Mouse (Mus musculus): ENCODE data around the gene Tcp1. TPM values are rescaled to one million over a fixed set of nuclear protein-coding genes. Genes with fewer than 3 reads are reported as not detected.
A peak's percentile ranks its signal among the peaks of the same experiment; 100 is the strongest.

Tcp1 gene
- polyA plus RNA-seq, 2 experiments, result 110 to 249 TPM

DNA sequence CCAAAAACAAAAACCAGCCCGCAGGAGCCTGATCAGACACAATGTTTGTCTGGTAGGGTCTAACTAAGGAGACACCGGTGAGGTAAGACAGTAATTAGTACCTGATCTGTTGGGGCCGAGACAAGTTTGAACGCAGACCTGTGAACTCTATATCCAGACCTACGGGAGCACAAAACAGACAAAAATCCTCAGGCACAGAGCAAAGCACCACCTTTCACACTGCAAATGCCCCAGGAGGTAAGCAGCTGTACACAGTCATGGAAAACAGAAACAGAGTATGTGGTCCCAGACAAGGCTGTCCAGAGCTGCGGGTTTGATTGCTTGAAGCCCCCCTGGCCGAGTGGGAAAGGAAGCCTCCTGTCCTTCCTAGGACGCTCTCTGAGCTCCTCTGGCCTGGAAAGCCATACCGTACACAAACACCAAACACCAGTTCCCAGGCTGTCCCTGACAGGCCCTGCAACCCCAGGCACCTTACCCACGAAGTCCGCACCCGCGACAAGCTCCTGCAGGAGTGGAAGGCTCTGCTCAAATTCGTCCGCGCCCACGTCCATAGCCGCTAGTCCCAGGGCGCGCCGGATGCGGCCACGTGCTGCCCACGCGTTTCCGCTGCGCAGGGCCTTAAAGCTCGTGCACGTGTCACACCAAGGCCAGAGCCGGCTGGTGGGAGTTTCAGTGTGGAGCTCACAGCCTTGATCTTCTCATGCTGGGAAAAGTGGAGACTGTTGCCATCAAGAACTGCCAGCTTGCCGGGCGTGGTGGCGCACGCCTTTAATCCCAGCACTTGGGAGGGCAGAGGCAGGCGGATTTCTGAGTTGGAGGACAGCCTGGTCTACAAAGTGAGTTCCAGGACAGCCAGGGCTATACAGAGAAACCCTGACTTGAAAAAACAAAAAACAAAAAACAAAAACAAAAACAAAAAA, 5.9 kb upstream of the Tcp1 start, which contains the start of gene Pnldc1:
Gene Pnldc1, minus strand, starts transcription at position 870 of the 920 bp plus-strand sequence.
- no peaks in the 10 kb centered on the region for H3K27me3 ChIP-seq (ENCODE audit: control insufficient read depth, insufficient read depth, low read length)
- peaks cover 0 to under 1% of the 10 kb centered on the region in 2 experiments; a peak in 1 of 4 replicates for H3K4me1 ChIP-seq (replicated peaks; ENCODE audit: control insufficient read depth in 2 of 2, insufficient read depth in 2 of 2, low read length in 1 of 2)
- TF ChIP-seq EP300 (IDR thresholded peaks at IDR 0.05; ENCODE audit: low read depth), result no peak
- no peak for TF ChIP-seq CTCF (IDR thresholded peaks at IDR 0.05; ENCODE audit: low read depth)
- H3K4me3 ChIP-seq (ENCODE audit: insufficient read depth in 1 of 2, low read depth in 2 of 2, low read length in 2 of 2), result no peak within 1 kb of the TSS
- no peak within 1 kb of the TSS for H3K27ac ChIP-seq
- H3K9me3 ChIP-seq (ENCODE audit: control insufficient read depth, low read length), result no peaks in the 10 kb centered on the region
- no peak for DNase-seq (ENCODE audit: low read depth in 3 of 3, low spot score in 3 of 3)
- ATAC-seq (ENCODE audit: insufficient read depth), result no peak
- no peak within 1 kb of the TSS for H3K4me2 ChIP-seq (ENCODE audit: low read depth)
- 77% methylated on average over 35 of the region's 35 CpGs for WGBS (ENCODE audit: insufficient replicate concordance)
- peaks cover 36% of the 10 kb centered on the region for H3K36me3 ChIP-seq (replicated peaks; ENCODE audit: control insufficient read depth, insufficient read depth, low read depth)
- H3K9ac ChIP-seq (replicated peaks), result no peak within 1 kb of the TSS

DNA sequence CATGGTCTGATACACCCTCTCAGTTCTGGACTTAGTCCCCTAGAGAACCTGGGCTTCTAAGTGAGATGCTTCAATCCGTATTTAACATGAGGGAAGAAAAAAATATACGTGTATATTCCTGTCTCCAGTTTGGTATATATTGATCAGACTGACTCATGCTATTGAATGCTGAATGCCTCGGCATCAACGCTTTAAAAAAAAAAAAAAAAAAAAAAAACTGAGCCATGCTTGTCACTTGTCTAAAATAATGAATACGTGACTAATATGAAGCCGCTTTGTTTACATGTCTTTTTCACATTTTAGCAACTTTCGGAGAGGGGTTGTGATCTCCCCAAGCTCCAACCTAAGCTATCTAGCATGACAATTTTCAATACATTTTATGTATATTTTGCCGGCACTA, 5.1 kb upstream of the Tcp1 start:
- Histone ChIP-seq H3K27me3 (ENCODE audit: control insufficient read depth, insufficient read depth, low read length) (no peaks in the 10 kb centered on the region), H3K9me3 (ENCODE audit: control insufficient read depth, low read length) (no peaks in the 10 kb centered on the region), H3K9ac (replicated peaks) (no peak overlapping the region), H3K36me3 (replicated peaks; ENCODE audit: control insufficient read depth, insufficient read depth, low read depth) (peaks cover 36% of the 10 kb centered on the region), H3K4me2 (ENCODE audit: low read depth) (no peak overlapping the region), H3K27ac (no peak overlapping the region), H3K4me1 (replicated peaks; ENCODE audit: control insufficient read depth in 2 of 2, insufficient read depth in 2 of 2, low read length in 1 of 2) (peaks cover 2 to 3% of the 10 kb centered on the region in 2 experiments; a peak in 2 of 4 replicates), H3K4me3 (ENCODE audit: insufficient read depth in 1 of 2, low read depth in 2 of 2, low read length in 2 of 2) (no peak overlapping the region)
- ATAC-seq (ENCODE audit: insufficient read depth), result no peak
- no peak for DNase-seq (ENCODE audit: low read depth in 3 of 3, low spot score in 3 of 3)
- 75% methylated on average over 8 of the region's 8 CpGs for WGBS (ENCODE audit: insufficient replicate concordance)
- TF ChIP-seq EP300 (IDR thresholded peaks at IDR 0.05; ENCODE audit: low read depth) (no peak), CTCF (IDR thresholded peaks at IDR 0.05; ENCODE audit: low read depth) (no peak)

DNA sequence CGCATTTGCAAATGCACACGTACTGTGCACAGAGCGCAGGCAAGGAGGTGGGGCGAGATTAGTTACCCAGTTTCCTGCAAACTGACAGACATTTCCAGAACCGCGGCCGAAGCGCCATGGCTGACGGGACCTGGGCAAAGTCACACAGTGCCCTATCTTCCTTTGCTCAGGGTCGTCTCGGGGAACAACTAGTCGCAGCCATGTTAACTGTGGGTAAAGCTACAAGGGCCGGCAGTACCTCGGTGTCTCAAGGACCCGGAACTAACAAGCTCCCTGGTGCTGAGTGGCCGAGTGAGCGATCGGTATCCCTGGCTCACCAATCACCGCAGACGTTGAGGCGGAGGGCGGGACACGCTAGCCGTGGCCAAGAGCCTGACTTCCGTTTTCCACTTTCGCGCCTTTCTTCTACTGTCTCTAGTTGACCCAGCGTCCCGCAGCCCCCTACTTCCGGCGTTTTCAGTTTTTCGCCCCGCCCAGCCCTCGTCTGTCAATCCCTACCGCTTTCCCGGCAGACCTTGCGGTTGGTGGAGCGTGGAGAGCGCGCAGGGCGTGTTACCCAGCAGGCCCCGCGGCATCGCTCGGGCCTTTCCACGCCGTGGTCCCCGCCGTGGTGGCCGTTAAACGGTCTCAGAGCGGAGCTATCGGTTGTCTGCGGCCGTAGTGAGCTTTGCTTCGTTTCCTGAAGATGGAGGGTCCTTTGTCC, 531 bp downstream of the Tcp1 start, which contains the start of gene Mrpl18:
Gene Mrpl18, minus strand, starts transcription at position 465 of the 703 bp plus-strand sequence.
- Histone ChIP-seq H3K4me2 (ENCODE audit: low read depth) (peak within 1 kb of the TSS; percentile 91), H3K9me3 (ENCODE audit: control insufficient read depth, low read length) (no peaks in the 10 kb centered on the region), H3K27me3 (ENCODE audit: control insufficient read depth, insufficient read depth, low read length) (no peaks in the 10 kb centered on the region), H3K27ac (peak within 1 kb of the TSS; percentile 73), H3K9ac (replicated peaks) (peak within 1 kb of the TSS; percentile 90), H3K4me1 (replicated peaks; ENCODE audit: control insufficient read depth in 2 of 2, insufficient read depth in 2 of 2, low read length in 1 of 2) (peaks cover 5 to 8% of the 10 kb centered on the region in 2 experiments; a peak in 3 of 4 replicates), H3K36me3 (replicated peaks; ENCODE audit: control insufficient read depth, insufficient read depth, low read depth) (peaks cover 61% of the 10 kb centered on the region), H3K4me3 (ENCODE audit: insufficient read depth in 1 of 2, low read depth in 2 of 2, low read length in 2 of 2) (peak within 1 kb of the TSS; percentile 73 to 88)
- WGBS (ENCODE audit: insufficient replicate concordance), result under 1% methylated on average over 56 of the region's 56 CpGs
- DNase-seq (ENCODE audit: low read depth in 3 of 3, low spot score in 3 of 3) (peak; percentile 99), ATAC-seq (ENCODE audit: insufficient read depth) (peak; percentile 97)
- TF ChIP-seq EP300 (IDR thresholded peaks at IDR 0.05; ENCODE audit: low read depth), result no peak

DNA sequence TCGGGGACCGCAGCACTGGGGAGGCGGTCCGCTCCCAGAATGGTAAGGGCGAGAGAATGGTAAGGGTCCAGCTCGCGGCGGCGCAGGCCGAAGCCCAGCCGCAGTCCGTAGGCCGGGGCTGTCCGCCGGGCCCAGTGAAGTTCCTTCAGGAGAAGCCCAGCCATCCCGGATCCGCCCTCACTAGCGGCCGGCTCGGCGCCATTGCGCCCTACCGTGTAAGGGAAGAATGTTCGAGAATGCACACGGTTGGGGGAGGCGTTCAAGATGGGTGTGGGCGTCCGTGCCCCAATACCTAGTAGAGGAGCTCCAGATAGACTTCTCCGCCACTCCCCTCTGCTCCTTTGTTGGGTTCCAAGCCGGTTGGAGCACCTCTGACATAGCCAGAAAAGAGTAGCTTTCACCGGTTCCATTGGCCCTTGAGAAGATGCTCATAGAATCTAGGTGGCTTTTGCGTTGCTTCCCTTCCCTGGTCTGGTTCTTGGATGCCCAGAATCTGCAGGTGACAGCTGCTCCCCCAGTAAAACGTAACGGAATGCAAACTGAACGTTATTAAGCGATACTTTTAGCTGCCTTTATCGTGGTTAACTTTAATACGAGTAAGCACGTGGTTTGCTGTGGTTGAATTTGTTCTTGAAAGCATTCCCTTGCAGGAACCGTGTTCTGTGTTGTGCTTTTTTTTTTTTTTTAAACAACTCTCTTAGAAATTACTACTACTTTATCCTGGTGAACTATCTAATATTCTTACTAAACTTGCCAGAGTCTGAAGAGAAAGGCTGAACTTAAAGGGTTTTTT, 1.3 kb downstream of the Tcp1 start:
- H3K4me2 ChIP-seq (ENCODE audit: low read depth), result peak overlapping the region; percentile 91
- H3K27ac ChIP-seq, result peak overlapping the region; percentile 73
- peak overlapping the region; percentile 90 for H3K9ac ChIP-seq (replicated peaks)
- peak overlapping the region; percentile 73 to 88 for H3K4me3 ChIP-seq (ENCODE audit: insufficient read depth in 1 of 2, low read depth in 2 of 2, low read length in 2 of 2)
- DNase-seq (ENCODE audit: low read depth in 3 of 3, low spot score in 3 of 3) (peak; percentile 68 to 72 (median 69)), ATAC-seq (ENCODE audit: insufficient read depth) (peak; percentile 72)
- H3K4me1 ChIP-seq (replicated peaks; ENCODE audit: control insufficient read depth in 2 of 2, insufficient read depth in 2 of 2, low read length in 1 of 2), result peaks cover 5 to 8% of the 10 kb centered on the region in 2 experiments; a peak in 3 of 4 replicates
- H3K9me3 ChIP-seq (ENCODE audit: control insufficient read depth, low read length), result no peaks in the 10 kb centered on the region
- H3K27me3 ChIP-seq (ENCODE audit: control insufficient read depth, insufficient read depth, low read length), result no peaks in the 10 kb centered on the region
- TF ChIP-seq CTCF (IDR thresholded peaks at IDR 0.05; ENCODE audit: low read depth), result no peak
- 0 out of 2 replicates have a peak, but pooled peaks have one; percentile 36 for TF ChIP-seq EP300 (IDR thresholded peaks at IDR 0.05; ENCODE audit: low read depth)
- WGBS (ENCODE audit: insufficient replicate concordance), result under 1% methylated on average over 40 of the region's 40 CpGs
- peaks cover 60% of the 10 kb centered on the region for H3K36me3 ChIP-seq (replicated peaks; ENCODE audit: control insufficient read depth, insufficient read depth, low read depth)
